Mouse (Mus musculus): ENCODE data around the gene Fam149a. TPM values are rescaled to one million over a fixed set of nuclear protein-coding genes. Genes with fewer than 3 reads are reported as not detected.

Gene Fam149a
- polyA plus RNA-seq, 1 experiment from 2014 or later: 6.4 TPM

- Histone ChIP-seq H3K9ac (ENCODE audit: low read depth, low read length) (no peak overlapping the region), H3K4me3 (ENCODE audit: low read length) (no peak overlapping the region), H3K4me1 (ENCODE audit: control insufficient read depth, insufficient read depth, low read length) (no peaks in the 10 kb centered on the region), H3K9me3 (ENCODE audit: control insufficient read depth, low read length) (no peaks in the 10 kb centered on the region), H3K27me3 (replicated peaks; ENCODE audit: control insufficient read depth, insufficient read depth, low read length) (no peaks in the 10 kb centered on the region), H3K36me3 (ENCODE audit: control insufficient read depth, insufficient read depth, low read length) (no peaks in the 10 kb centered on the region), H3K4me2 (ENCODE audit: low read depth, low read length) (no peak overlapping the region), H3K27ac (ENCODE audit: low read length) (no peak overlapping the region)
- no peak for ATAC-seq
- 79% methylated on average over 4 of the region's 4 CpGs for WGBS
Measured at GRCm38 (mm10) chr8:45310967-45311366, 71.1 kb downstream of the Fam149a start.

- ATAC-seq: no peak
- Histone ChIP-seq H3K4me2 (ENCODE audit: low read depth, low read length) (no peak within 1 kb of the TSS), H3K27me3 (replicated peaks; ENCODE audit: control insufficient read depth, insufficient read depth, low read length) (no peaks in the 10 kb centered on the region), H3K27ac (ENCODE audit: low read length) (no peak within 1 kb of the TSS), H3K4me1 (ENCODE audit: control insufficient read depth, insufficient read depth, low read length) (no peaks in the 10 kb centered on the region), H3K9me3 (ENCODE audit: control insufficient read depth, low read length) (no peaks in the 10 kb centered on the region), H3K4me3 (ENCODE audit: low read length) (no peak within 1 kb of the TSS), H3K9ac (ENCODE audit: low read depth, low read length) (no peak within 1 kb of the TSS), H3K36me3 (ENCODE audit: control insufficient read depth, insufficient read depth, low read length) (no peaks in the 10 kb centered on the region)
- WGBS: 77% methylated on average over 13 of the region's 13 CpGs
Measured at GRCm38 (mm10) chr8:45308366-45308765, 73.7 kb downstream of the Fam149a start, which contains the start of gene Gm45753. Gene Gm45753, minus strand, starts transcription at chr8:45308466.

- Histone ChIP-seq H3K27ac (ENCODE audit: low read length) (no peak overlapping the region), H3K4me2 (ENCODE audit: low read depth, low read length) (no peak overlapping the region), H3K9ac (ENCODE audit: low read depth, low read length) (no peak overlapping the region), H3K9me3 (ENCODE audit: control insufficient read depth, low read length) (no peaks in the 10 kb centered on the region), H3K36me3 (ENCODE audit: control insufficient read depth, insufficient read depth, low read length) (no peaks in the 10 kb centered on the region), H3K4me1 (ENCODE audit: control insufficient read depth, insufficient read depth, low read length) (no peaks in the 10 kb centered on the region), H3K27me3 (replicated peaks; ENCODE audit: control insufficient read depth, insufficient read depth, low read length) (no peaks in the 10 kb centered on the region), H3K4me3 (ENCODE audit: low read length) (no peak overlapping the region)
- whole genome bisulfite sequencing: 89% methylated on average over 1 of the region's 1 CpGs
- ATAC-seq: no peak
Measured at GRCm38 (mm10) chr8:45305479-45305878, 76.6 kb downstream of the Fam149a start.

- Histone ChIP-seq H3K9me3 (ENCODE audit: control insufficient read depth, low read length) (no peaks in the 10 kb centered on the region), H3K4me2 (ENCODE audit: low read depth, low read length) (no peak overlapping the region), H3K9ac (ENCODE audit: low read depth, low read length) (no peak overlapping the region), H3K4me1 (ENCODE audit: control insufficient read depth, insufficient read depth, low read length) (no peaks in the 10 kb centered on the region), H3K36me3 (ENCODE audit: control insufficient read depth, insufficient read depth, low read length) (no peaks in the 10 kb centered on the region), H3K27ac (ENCODE audit: low read length) (no peak overlapping the region), H3K4me3 (ENCODE audit: low read length) (no peak overlapping the region), H3K27me3 (replicated peaks; ENCODE audit: control insufficient read depth, insufficient read depth, low read length) (no peaks in the 10 kb centered on the region)
- WGBS: 89% methylated on average over 3 of the region's 3 CpGs
- ATAC-seq: no peak
Measured at GRCm38 (mm10) chr8:45304354-45304753, 77.7 kb downstream of the Fam149a start.

GRCm38 (mm10) chr8:45302390-45302789, 79.7 kb downstream of the Fam149a start:
- H3K36me3 ChIP-seq (ENCODE audit: control insufficient read depth, insufficient read depth, low read length): no peaks in the 10 kb centered on the region
- no peak overlapping the region for H3K27ac ChIP-seq (ENCODE audit: low read length)
- H3K4me3 ChIP-seq (ENCODE audit: low read length): no peak overlapping the region
- no peak overlapping the region for H3K9ac ChIP-seq (ENCODE audit: low read depth, low read length)
- H3K9me3 ChIP-seq (ENCODE audit: control insufficient read depth, low read length): no peaks in the 10 kb centered on the region
- no peaks in the 10 kb centered on the region for H3K4me1 ChIP-seq (ENCODE audit: control insufficient read depth, insufficient read depth, low read length)
- no peak overlapping the region for H3K4me2 ChIP-seq (ENCODE audit: low read depth, low read length)
- no peak for ATAC-seq
- WGBS: 77% methylated on average over 8 of the region's 8 CpGs
- H3K27me3 ChIP-seq (replicated peaks; ENCODE audit: control insufficient read depth, insufficient read depth, low read length): no peaks in the 10 kb centered on the region

- ATAC-seq: no peak
Measured at GRCm38 (mm10) chr8:45295276-45295675, 86.8 kb downstream of the Fam149a start.

GRCm38 (mm10) chr8:45294687-45295086, 87.4 kb downstream of the Fam149a start, which contains the start of gene Klkb1:
Gene Klkb1, minus strand, starts transcription at chr8:45294859.
- no peaks in the 10 kb centered on the region for H3K4me1 ChIP-seq (ENCODE audit: control insufficient read depth, insufficient read depth, low read length)
- no peak within 1 kb of the TSS for H3K9ac ChIP-seq (ENCODE audit: low read depth, low read length)
- H3K4me3 ChIP-seq (ENCODE audit: low read length): no peak within 1 kb of the TSS
- no peak within 1 kb of the TSS for H3K4me2 ChIP-seq (ENCODE audit: low read depth, low read length)
- no peaks in the 10 kb centered on the region for H3K36me3 ChIP-seq (ENCODE audit: control insufficient read depth, insufficient read depth, low read length)
- no peaks in the 10 kb centered on the region for H3K9me3 ChIP-seq (ENCODE audit: control insufficient read depth, low read length)
- H3K27ac ChIP-seq (ENCODE audit: low read length): no peak within 1 kb of the TSS
- 71% methylated on average over 7 of the region's 7 CpGs for WGBS
- ATAC-seq: no peak
- no peaks in the 10 kb centered on the region for H3K27me3 ChIP-seq (replicated peaks; ENCODE audit: control insufficient read depth, insufficient read depth, low read length)

More at GRCm38 (mm10) chr8:45295276-45295675, 86.8 kb downstream of the Fam149a start:
- H3K9me3 ChIP-seq (ENCODE audit: control insufficient read depth, low read length): no peaks in the 10 kb centered on the region
- H3K4me1 ChIP-seq (ENCODE audit: control insufficient read depth, insufficient read depth, low read length): no peaks in the 10 kb centered on the region
- no peak overlapping the region for H3K4me3 ChIP-seq (ENCODE audit: low read length)
- no peak overlapping the region for H3K27ac ChIP-seq (ENCODE audit: low read length)
- H3K4me2 ChIP-seq (ENCODE audit: low read depth, low read length): no peak overlapping the region
- no peaks in the 10 kb centered on the region for H3K36me3 ChIP-seq (ENCODE audit: control insufficient read depth, insufficient read depth, low read length)
- WGBS: 92% methylated on average over 6 of the region's 6 CpGs
- no peaks in the 10 kb centered on the region for H3K27me3 ChIP-seq (replicated peaks; ENCODE audit: control insufficient read depth, insufficient read depth, low read length)
- H3K9ac ChIP-seq (ENCODE audit: low read depth, low read length): no peak overlapping the region

- Histone ChIP-seq H3K9me3 (ENCODE audit: control insufficient read depth, low read length) (no peaks in the 10 kb centered on the region), H3K9ac (ENCODE audit: low read depth, low read length) (no peak overlapping the region), H3K27ac (ENCODE audit: low read length) (no peak overlapping the region), H3K36me3 (ENCODE audit: control insufficient read depth, insufficient read depth, low read length) (no peaks in the 10 kb centered on the region), H3K4me3 (ENCODE audit: low read length) (no peak overlapping the region), H3K4me2 (ENCODE audit: low read depth, low read length) (no peak overlapping the region), H3K4me1 (ENCODE audit: control insufficient read depth, insufficient read depth, low read length) (no peaks in the 10 kb centered on the region), H3K27me3 (replicated peaks; ENCODE audit: control insufficient read depth, insufficient read depth, low read length) (no peaks in the 10 kb centered on the region)
- no peak for ATAC-seq
- 88% methylated on average over 2 of the region's 2 CpGs for WGBS
Measured at GRCm38 (mm10) chr8:45291790-45292189, 90.3 kb downstream of the Fam149a start.
